Mouse (Mus musculus) lung, postnatal 0 days (tissue): Measurements from ENCODE around the gene Tgfbr1. TPM values are rescaled to one million over a fixed set of nuclear protein-coding genes. Genes with fewer than 3 reads are reported as not detected.

Experiments used
- ATAC-seq: fragments of 200-750 bp; cut with Nextera tagmentation; 2 replicates; pipeline ENCODE4 v1.8.0; 2017; ENCODE audit warnings: moderate library complexity
- DNase-seq: peaks from one replicate; pipeline ENCODE4 v3.0.0-alpha.2; 2016; ENCODE audit warnings: low spot score
- H3K27ac ChIP-seq: fragments of 300-500 bp; sonication (generic); 2 replicates; pipeline ENCODE4 v1.5.1; 2014; ENCODE audit warnings: antibody characterized with exemption, mild to moderate bottlenecking, low read length, mixed read lengths
- H3K27me3 ChIP-seq: fragments of 300-500 bp; sonication (generic); replicated peaks from 2 replicates; pipeline ENCODE4 v1.6.1; 2014; ENCODE audit warnings: low read length, mixed read lengths; ENCODE audit not compliant: insufficient read depth
- H3K36me3 ChIP-seq: fragments of 300-500 bp; sonication (generic); 2 replicates; pipeline ENCODE4 v1.6.1; 2014; ENCODE audit warnings: low read length, mixed read lengths; ENCODE audit not compliant: insufficient read depth
- H3K4me1 ChIP-seq: fragments of 300-500 bp; sonication (generic); 2 replicates; pipeline ENCODE4 v1.6.1; 2014; ENCODE audit warnings: antibody characterized with exemption, low read depth, low read length, mixed read lengths; ENCODE audit not compliant: insufficient read depth
- H3K4me2 ChIP-seq: fragments of 300-500 bp; sonication (generic); replicated peaks from 2 replicates; pipeline ENCODE4 v1.6.1; 2014; ENCODE audit warnings: low read depth, mild to moderate bottlenecking, low read length, moderate library complexity, mixed read lengths
- H3K4me3 ChIP-seq: fragments of 300-500 bp; sonication (generic); 2 replicates; pipeline ENCODE4 v1.5.1; 2014; ENCODE audit warnings: low read depth, low read length
- H3K9ac ChIP-seq: fragments of 300-500 bp; sonication (generic); replicated peaks from 2 replicates; pipeline ENCODE4 v1.6.1; 2014; ENCODE audit warnings: low read depth, mild to moderate bottlenecking
- H3K9me3 ChIP-seq: fragments of 300-500 bp; sonication (generic); 2 replicates; pipeline ENCODE4 v1.6.1; 2016; ENCODE audit warnings: low read length, mixed read lengths
- CTCF ChIP-seq: IDR thresholded peaks from 2 replicates; pipeline ENCODE4 v1.5.1; 2016; ENCODE audit warnings: antibody characterized with exemption, mild to moderate bottlenecking
- EP300 ChIP-seq: IDR thresholded peaks from 2 replicates; pipeline ENCODE4 v1.6.1; 2016; ENCODE audit warnings: antibody characterized with exemption, mild to moderate bottlenecking, control low read depth
- WGBS: fragments of 180-500 bp; shearing (Covaris S2); extraction: QIAGEN DNeasy Blood & Tissue Kit; methylation state at CpG from one replicate; pipeline ENCODE4 v1.1.7; 2014; 5-methylcytosine and 5-hydroxymethylcytosine counted together
- polyA plus RNA-seq: library from polyadenylated mRNA; unstranded; fragments of >200 nt; fragmentation: Nextera tagmentation; extraction: Ambion mirVana; gene quantifications from 2 replicates; pipeline ENCODE4 v1.2.1, GENCODE M21; 2015

Gene Tgfbr1
- polyA plus RNA-seq, 1 experiment from 2014 or later = 12.8 TPM

DNA sequence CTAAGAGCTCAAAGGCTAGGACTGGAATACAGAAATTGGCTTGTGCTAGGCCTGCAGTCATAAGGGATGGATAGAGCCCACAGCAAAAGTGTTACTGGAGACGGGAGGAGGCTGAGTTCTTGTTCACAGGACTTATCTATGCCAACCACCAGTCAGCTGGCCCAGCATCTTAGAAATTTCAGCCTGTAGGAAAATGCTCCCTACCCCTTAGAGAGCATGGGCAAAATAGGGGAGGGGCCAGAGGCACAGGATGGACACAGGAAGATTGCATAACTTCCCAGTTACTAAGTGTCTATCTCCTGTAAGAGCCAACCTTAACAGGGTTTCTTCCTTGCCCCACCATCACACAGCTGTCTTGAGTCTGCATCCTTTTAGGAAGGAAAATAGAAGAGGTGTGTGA is 28.8 kb upstream of the Tgfbr1 start:
- Histone ChIP-seq H3K4me2 (no peak overlapping the region), H3K27ac (no peak overlapping the region), H3K9ac (no peak overlapping the region), H3K36me3 (no peaks in the 10 kb centered on the region), H3K27me3 (no peaks in the 10 kb centered on the region), H3K9me3 (no peaks in the 10 kb centered on the region), H3K4me3 (no peak overlapping the region), H3K4me1 (no peaks in the 10 kb centered on the region)
- TF ChIP-seq CTCF = no peak
- TF ChIP-seq EP300 = no peak
- DNase-seq (no peak), ATAC-seq (no peak)
- 74% methylated on average over 1 of the region's 1 CpGs for WGBS

DNA sequence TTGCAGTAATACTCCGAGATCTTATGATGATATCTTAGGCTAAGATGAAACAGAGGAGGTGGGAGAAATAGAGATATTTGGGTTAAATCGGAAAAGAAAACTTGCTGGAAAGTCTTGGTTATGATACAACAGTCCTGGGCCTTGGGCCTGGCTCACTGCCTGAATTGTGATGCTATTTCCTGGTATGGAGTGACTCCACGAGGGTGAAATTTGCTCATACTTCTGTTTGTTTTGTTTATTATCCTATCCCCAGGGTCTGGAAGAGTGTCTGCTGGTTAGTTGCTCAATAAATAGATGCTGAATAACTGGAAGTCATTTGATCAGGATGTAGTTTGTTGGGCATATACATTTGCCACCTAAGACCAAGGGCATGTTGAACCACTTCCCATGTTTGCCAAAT is 25.2 kb upstream of the Tgfbr1 start:
- ATAC-seq (peak; percentile 62; the same call in 1 of the 2 replicates), DNase-seq (peak; percentile 54)
- Histone ChIP-seq H3K9me3 (no peaks in the 10 kb centered on the region), H3K27ac (no peak overlapping the region), H3K4me1 (no peaks in the 10 kb centered on the region), H3K4me2 (no peak overlapping the region), H3K36me3 (no peaks in the 10 kb centered on the region), H3K9ac (no peak overlapping the region), H3K4me3 (no peak overlapping the region), H3K27me3 (no peaks in the 10 kb centered on the region)
- TF ChIP-seq CTCF (no peak), EP300 (peak; percentile 42)
- 52% methylated on average over 3 of the region's 3 CpGs for WGBS

DNA sequence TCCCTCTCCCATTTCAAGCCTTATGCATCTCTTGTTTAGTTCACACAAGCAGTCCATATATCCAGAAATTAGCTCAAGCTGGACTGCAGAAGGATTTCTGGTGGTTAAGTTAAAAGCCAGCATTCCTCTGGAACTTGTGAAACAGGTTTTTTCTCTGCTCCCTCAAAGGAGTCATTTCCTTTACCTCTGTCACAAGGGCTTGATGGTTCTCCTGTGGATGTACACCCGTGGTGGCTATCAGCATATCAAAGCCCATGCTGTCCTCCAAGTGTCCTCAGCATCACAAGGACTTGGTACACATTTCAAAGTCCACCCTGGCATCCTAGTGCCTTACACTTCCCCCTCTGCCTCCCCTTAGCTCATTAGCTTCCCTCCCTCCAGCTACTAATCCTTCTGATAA is 23.7 kb upstream of the Tgfbr1 start:
- H3K9ac ChIP-seq = no peak overlapping the region
- H3K4me2 ChIP-seq = no peak overlapping the region
- H3K4me1 ChIP-seq = no peaks in the 10 kb centered on the region
- peak; percentile 70 for ATAC-seq
- DNase-seq = peak; percentile 77
- no peak overlapping the region for H3K4me3 ChIP-seq
- no peaks in the 10 kb centered on the region for H3K9me3 ChIP-seq
- no peaks in the 10 kb centered on the region for H3K27me3 ChIP-seq
- H3K36me3 ChIP-seq = no peaks in the 10 kb centered on the region
- TF ChIP-seq CTCF (no peak), EP300 (no peak)
- H3K27ac ChIP-seq = no peak overlapping the region
- 7% methylated on average over 1 of the region's 1 CpGs for WGBS

DNA sequence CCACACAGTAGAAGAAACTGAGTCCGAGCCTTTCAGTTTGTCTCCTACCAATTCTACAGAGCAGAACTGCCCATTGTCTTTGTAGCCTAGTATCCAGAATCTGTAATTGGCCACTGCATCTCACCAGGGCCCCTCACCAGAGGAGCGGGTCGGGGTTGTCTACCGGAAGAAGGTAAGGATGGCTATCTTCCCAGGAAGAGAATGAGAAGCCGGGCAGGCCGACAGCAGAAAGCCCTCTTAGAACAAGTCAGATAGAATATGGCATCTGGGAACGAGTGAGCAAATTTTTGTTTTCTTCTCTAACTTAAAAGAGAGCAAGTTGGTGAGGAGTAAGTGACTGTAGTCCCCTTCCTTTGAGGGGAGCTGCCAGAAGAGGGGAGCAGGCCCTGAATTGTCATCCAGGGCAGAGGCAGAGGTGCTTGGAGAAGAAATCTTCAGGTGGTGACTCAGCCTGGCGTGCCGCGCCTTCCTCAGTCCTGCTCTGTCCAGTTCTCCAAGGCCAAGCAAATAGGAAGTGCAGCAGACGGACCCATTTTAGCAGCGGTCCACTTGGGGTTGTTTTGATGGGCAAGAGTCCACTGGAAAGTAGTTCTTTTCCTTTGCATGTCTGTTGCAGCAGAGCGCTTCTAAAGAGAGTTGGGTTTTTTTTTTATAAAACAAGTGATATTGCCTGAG is 22.5 kb upstream of the Tgfbr1 start:
- H3K4me3 ChIP-seq = no peak overlapping the region
- H3K9ac ChIP-seq = no peak overlapping the region
- TF ChIP-seq CTCF (no peak), EP300 (no peak)
- H3K9me3 ChIP-seq = no peaks in the 10 kb centered on the region
- no peak for DNase-seq
- H3K36me3 ChIP-seq = no peaks in the 10 kb centered on the region
- H3K4me1 ChIP-seq = no peaks in the 10 kb centered on the region
- no peaks in the 10 kb centered on the region for H3K27me3 ChIP-seq
- WGBS = 82% methylated on average over 13 of the region's 13 CpGs
- no peak overlapping the region for H3K27ac ChIP-seq
- H3K4me2 ChIP-seq = no peak overlapping the region
- no peak for ATAC-seq

DNA sequence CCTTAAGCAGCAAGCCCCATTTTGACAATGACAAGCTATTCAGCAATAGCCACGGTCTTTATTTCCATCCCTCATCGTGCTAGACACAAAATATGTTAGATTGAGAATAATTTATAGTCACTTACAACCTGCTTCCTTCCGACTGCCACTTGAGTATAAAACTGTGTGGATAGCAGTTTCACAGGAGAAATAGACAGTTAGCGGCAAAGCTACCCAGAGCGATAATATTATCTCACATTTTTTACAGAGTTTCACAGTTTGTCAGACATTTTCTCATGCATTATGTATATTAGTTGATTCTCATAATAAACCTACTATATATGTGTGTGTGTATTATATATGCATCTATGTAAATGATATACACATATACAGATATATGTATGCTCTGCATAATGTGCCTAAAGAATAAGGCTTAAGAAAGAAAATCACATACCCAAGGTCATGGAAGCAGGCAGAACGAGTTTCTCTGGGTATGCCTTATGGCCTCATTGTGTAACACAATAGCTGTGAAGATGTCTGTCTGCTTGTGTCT is 20.1 kb upstream of the Tgfbr1 start:
- Histone ChIP-seq H3K9ac (no peak overlapping the region), H3K27me3 (no peaks in the 10 kb centered on the region), H3K27ac (no peak overlapping the region), H3K4me2 (no peak overlapping the region), H3K4me1 (no peaks in the 10 kb centered on the region), H3K4me3 (no peak overlapping the region), H3K9me3 (no peaks in the 10 kb centered on the region), H3K36me3 (no peaks in the 10 kb centered on the region)
- ATAC-seq = no peak
- 85% methylated on average over 6 of the region's 6 CpGs for WGBS
- TF ChIP-seq CTCF (no peak), EP300 (no peak)
- no peak for DNase-seq

DNA sequence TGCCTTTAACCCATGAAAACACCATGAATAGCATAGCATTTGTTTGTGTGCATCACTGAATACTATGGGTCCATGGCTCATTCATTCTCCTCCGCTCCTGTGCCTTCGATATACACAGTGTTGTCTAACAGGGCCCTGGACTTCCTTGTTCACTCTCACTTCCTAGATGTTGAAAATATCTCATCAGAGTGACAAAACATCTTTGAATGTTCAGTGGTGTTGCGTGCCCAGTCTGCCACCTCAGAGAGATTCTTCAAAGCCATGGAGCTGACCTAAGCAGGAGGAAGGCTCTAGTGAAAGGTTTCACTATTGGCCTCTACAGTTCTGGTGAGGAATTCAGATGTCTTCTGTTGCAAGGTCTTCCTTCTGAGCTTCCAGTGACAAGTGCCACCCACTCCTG is 19.5 kb upstream of the Tgfbr1 start:
- H3K4me2 ChIP-seq = no peak overlapping the region
- H3K9ac ChIP-seq = no peak overlapping the region
- H3K4me1 ChIP-seq = no peaks in the 10 kb centered on the region
- no peaks in the 10 kb centered on the region for H3K9me3 ChIP-seq
- WGBS = 84% methylated on average over 3 of the region's 3 CpGs
- H3K27ac ChIP-seq = no peak overlapping the region
- H3K36me3 ChIP-seq = no peaks in the 10 kb centered on the region
- H3K27me3 ChIP-seq = no peaks in the 10 kb centered on the region
- ATAC-seq (no peak), DNase-seq (peak; percentile 19)
- TF ChIP-seq EP300 (no peak), CTCF (no peak)
- no peak overlapping the region for H3K4me3 ChIP-seq
